Mouse (Mus musculus) gastrocnemius, adult 2 months (tissue): ENCODE results near the gene Cnot8. TPM values are rescaled to one million over a fixed set of nuclear protein-coding genes. Genes with fewer than 3 reads are reported as not detected.
A peak's percentile ranks its signal among the peaks of the same experiment; 100 is the strongest.
"Not testable (repeated sequence)": the region's sequence is repeated elsewhere in the genome, so short reads cannot be mapped to it uniquely, and the experiment has no call there.

ENCODE experiments used
- DNase-seq: peaks from one replicate; pipeline ENCODE4 v3.0.0; 2022
- H3K27ac ChIP-seq: fragments of 200-600 bp; 2 replicates; pipeline ENCODE4 v1.8.1; 2022; ENCODE audit warnings: mild to moderate bottlenecking
- H3K4me3 ChIP-seq: fragments of 200-600 bp; 2 replicates; pipeline ENCODE4 v1.8.1; 2022; ENCODE audit warnings: mild to moderate bottlenecking, moderate library complexity
- CTCF ChIP-seq: fragments of 200-600 bp; IDR thresholded peaks from 2 replicates; pipeline ENCODE4 v1.8.1; 2022; ENCODE audit warnings: antibody characterized with exemption, mild to moderate bottlenecking, moderate library complexity
- intact Hi-C: fragments of 180-260 bp; cut with DNase I; formaldehyde crosslinking; loops from one replicate; pipeline ENCODE4 v1.15.1; 2025
- long read RNA-seq, 2 experiments: library from polyadenylated mRNA; stranded (forward); transcript quantifications; one replicate each; pipeline ENCODE4 v2.0.0; 2021
- total RNA-seq, 2 experiments: library from RNA; stranded (reverse); gene quantifications; 2 replicates each; pipeline ENCODE4 v1.2.3; 2021

Gene Cnot8
- 10 to 100 TPM; 28.4 to 38.0 TPM for total RNA-seq
- long read RNA-seq, experiment 1, transcript Cnot8-201 (7 exons, 2,035 nt) = major isoform, 39 of 77 reads
- long read RNA-seq, experiment 1, transcript Cnot8-202 (7 exons, 2,099 nt) = minor isoform, 11 of 77 reads
- long read RNA-seq, experiment 1, partial matches to known transcripts = 10 of 77 reads
- long read RNA-seq, experiment 1, other reads (novel, unspliced or antisense) = 17 of 77 reads
- long read RNA-seq, experiment 2, transcript Cnot8-202 (7 exons, 2,099 nt) = minor isoform, 10 of 68 reads
- long read RNA-seq, experiment 2, transcript Cnot8-201 (7 exons, 2,035 nt) = major isoform, 39 of 68 reads
- long read RNA-seq, experiment 2, partial matches to known transcripts = 3 of 68 reads
- long read RNA-seq, experiment 2, other reads (novel, unspliced or antisense) = 16 of 68 reads

- peak; percentile 100 for DNase-seq
- Histone ChIP-seq H3K27ac (peak within 1 kb of the TSS; percentile 97), H3K4me3 (peak within 1 kb of the TSS; percentile 100)
- no peak for TF ChIP-seq CTCF
- intact Hi-C loops = loop anchor here (5.0 to 10.0 kb wide), 3 partner anchors 97 to 221 kb away; partner anchors contain the start of gene Larp1
Measured at GRCm38 (mm10) chr11:58103697-58104306, at the start of gene Cnot8. TSS of gene Cnot8 (plus strand) at chr11:58104153.

- DNase-seq = peak; percentile 50
- intact Hi-C loops = loop anchor here (1.0 kb wide), 1 partner anchor 106 kb away; no protein-coding TSS in a partner anchor
- H3K27ac ChIP-seq = no peak overlapping the region
- H3K4me3 ChIP-seq = no peak overlapping the region
- peak; percentile 91 for TF ChIP-seq CTCF
Measured at GRCm38 (mm10) chr11:58057455-58057854, 46.5 kb upstream of the Cnot8 start.

- H3K27ac ChIP-seq, H3K4me3 ChIP-seq, DNase-seq: not testable (repeated sequence)
- intact Hi-C loops = loop anchor here (10.0 kb wide), 1 partner anchor 265 kb away; no protein-coding TSS in a partner anchor
Measured at GRCm38 (mm10) chr11:58059752-58060151, 44.2 kb upstream of the Cnot8 start.

GRCm38 (mm10) chr11:58061218-58061617, 42.7 kb upstream of the Cnot8 start:
- not testable (repeated sequence) for H3K4me3 ChIP-seq, DNase-seq, H3K27ac ChIP-seq
- intact Hi-C loops = loop anchor here (10.0 kb wide), 1 partner anchor 266 kb away; no protein-coding TSS in a partner anchor

- no peak for TF ChIP-seq CTCF
- intact Hi-C loops = loop anchor here (10.0 kb wide), 1 partner anchor 268 kb away; no protein-coding TSS in a partner anchor
- Histone ChIP-seq H3K4me3 (no peak overlapping the region), H3K27ac (no peak overlapping the region)
- no peak for DNase-seq
Measured at GRCm38 (mm10) chr11:58062586-58062985, 41.4 kb upstream of the Cnot8 start.

- no peak for DNase-seq
- intact Hi-C loops = loop anchor here (10.0 kb wide), 1 partner anchor 270 kb away; no protein-coding TSS in a partner anchor
- TF ChIP-seq CTCF = no peak
- Histone ChIP-seq H3K27ac (no peak overlapping the region), H3K4me3 (no peak overlapping the region)
Measured at GRCm38 (mm10) chr11:58065025-58065424, 38.9 kb upstream of the Cnot8 start.

GRCm38 (mm10) chr11:58072978-58073377, 31.0 kb upstream of the Cnot8 start:
- intact Hi-C loops = no loop called here
- Histone ChIP-seq H3K27ac (no peak overlapping the region), H3K4me3 (no peak overlapping the region)
- no peak for DNase-seq
- TF ChIP-seq CTCF = no peak

GRCm38 (mm10) chr11:58077270-58077669, 26.7 kb upstream of the Cnot8 start:
- TF ChIP-seq CTCF = no peak
- intact Hi-C loops = no loop called here

GRCm38 (mm10) chr11:58081716-58082115, 22.2 kb upstream of the Cnot8 start:
- Histone ChIP-seq H3K4me3 (no peak overlapping the region), H3K27ac (no peak overlapping the region)
- intact Hi-C loops = no loop called here
- TF ChIP-seq CTCF = no peak
- DNase-seq = no peak

More at GRCm38 (mm10) chr11:58077270-58077669, 26.7 kb upstream of the Cnot8 start:
- no peak for DNase-seq
- no peak overlapping the region for H3K27ac ChIP-seq
- H3K4me3 ChIP-seq = no peak overlapping the region

GRCm38 (mm10) chr11:58092541-58092940, 11.4 kb upstream of the Cnot8 start:
- DNase-seq = peak; percentile 45
- no peak for TF ChIP-seq CTCF
- H3K4me3 ChIP-seq = peak overlapping the region; percentile 74
- intact Hi-C loops = no loop called here
- H3K27ac ChIP-seq = peak overlapping the region; percentile 86

GRCm38 (mm10) chr11:58093021-58093528, 10.9 kb upstream of the Cnot8 start, which contains the start of gene Gm12248:
TSS of gene Gm12248 (minus strand) at chr11:58093134.
- Histone ChIP-seq H3K27ac (peak within 1 kb of the TSS; percentile 86), H3K4me3 (peak within 1 kb of the TSS; percentile 74)
- DNase-seq = peak; percentile 76
- no peak for TF ChIP-seq CTCF
- intact Hi-C loops = no loop called here

- intact Hi-C loops = no loop called here
- Histone ChIP-seq H3K27ac (peak overlapping the region; percentile 0; the same call in 1 of the 2 replicates), H3K4me3 (no peak overlapping the region)
- DNase-seq = no peak
- no peak for TF ChIP-seq CTCF
Measured at GRCm38 (mm10) chr11:58094766-58095165, 9.2 kb upstream of the Cnot8 start.

- TF ChIP-seq CTCF = no peak
- intact Hi-C loops = no loop called here
- no peak overlapping the region for H3K27ac ChIP-seq
- H3K4me3 ChIP-seq = no peak overlapping the region
- DNase-seq = no peak
Measured at GRCm38 (mm10) chr11:58095561-58095960, 8.4 kb upstream of the Cnot8 start.
